Mouse (Mus musculus) lung, postnatal 0 days (tissue): ENCODE data around the gene Gnaq.

Experiments
- CTCF ChIP-seq: IDR thresholded peaks from 2 replicates; pipeline ENCODE4 v1.5.1; 2016; ENCODE audit warnings: antibody characterized with exemption, mild to moderate bottlenecking
- EP300 ChIP-seq: IDR thresholded peaks from 2 replicates; pipeline ENCODE4 v1.6.1; 2016; ENCODE audit warnings: antibody characterized with exemption, mild to moderate bottlenecking, control low read depth

- TF ChIP-seq CTCF (peak; percentile 18; the same call in 1 of the 2 replicates), EP300 (no peak)
Measured at GRCm38 (mm10) chr19:16129171-16129570, 3.5 kb upstream of the Gnaq start.
